Mouse (Mus musculus) NIH3T3 (cell line): ENCODE results near the gene Spry1.
A peak's percentile ranks its signal among the peaks of the same experiment; 100 is the strongest.
"Not testable (repeated sequence)": the region's sequence is repeated elsewhere in the genome, so short reads cannot be mapped to it uniquely, and the experiment has no call there.

Experiments
- DNase-seq: peaks from one replicate; pipeline ENCODE4 v3.0.0-alpha.2; 2012; ENCODE audit warnings: low read depth

The Spry1 gene

DNA sequence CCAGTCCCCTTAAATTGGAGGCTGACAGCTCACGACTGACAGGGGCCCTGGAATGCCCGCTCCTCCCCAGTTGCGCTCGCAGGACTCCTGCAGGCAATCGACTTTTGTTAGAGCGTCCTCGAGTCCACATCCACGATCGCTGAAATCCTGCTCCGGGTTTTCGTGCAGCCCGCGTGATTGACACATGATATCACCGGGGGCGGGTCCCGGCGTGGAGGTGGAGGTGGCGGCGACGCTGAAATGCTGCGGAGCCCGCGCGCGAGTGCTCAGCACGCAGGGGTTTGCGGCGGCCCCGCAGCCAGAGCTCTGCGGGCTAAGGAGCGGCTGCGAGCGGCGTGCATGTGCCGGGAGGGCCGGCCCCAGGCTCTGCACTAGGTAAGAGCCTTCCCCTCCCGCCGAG is at the start of gene Spry1:
TSS of gene Spry1 (plus strand) at position 258 of the 400 bp plus-strand sequence.
- DNase-seq, result peak; percentile 94

DNA sequence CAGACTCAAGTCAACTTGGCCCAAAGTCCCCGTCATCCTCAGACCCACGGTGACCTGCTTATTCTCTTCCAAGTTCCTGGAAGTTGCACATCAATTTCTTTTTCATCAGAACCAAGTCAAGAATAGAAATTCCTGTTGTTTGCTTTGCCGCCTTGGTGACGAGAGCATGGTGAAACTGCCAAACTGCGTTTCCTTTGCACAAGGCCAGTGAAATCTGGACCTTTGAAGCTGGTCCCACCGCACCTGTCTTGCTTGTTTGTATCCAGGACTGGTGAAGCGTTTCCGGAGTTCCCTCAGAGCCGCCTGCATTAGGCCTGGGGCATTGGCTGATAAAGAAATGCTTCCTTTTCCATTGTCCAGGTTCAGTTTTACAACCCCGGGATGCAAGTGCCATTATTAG is 44.0 kb upstream of the Spry1 start:
- DNase-seq, result no peak

DNA sequence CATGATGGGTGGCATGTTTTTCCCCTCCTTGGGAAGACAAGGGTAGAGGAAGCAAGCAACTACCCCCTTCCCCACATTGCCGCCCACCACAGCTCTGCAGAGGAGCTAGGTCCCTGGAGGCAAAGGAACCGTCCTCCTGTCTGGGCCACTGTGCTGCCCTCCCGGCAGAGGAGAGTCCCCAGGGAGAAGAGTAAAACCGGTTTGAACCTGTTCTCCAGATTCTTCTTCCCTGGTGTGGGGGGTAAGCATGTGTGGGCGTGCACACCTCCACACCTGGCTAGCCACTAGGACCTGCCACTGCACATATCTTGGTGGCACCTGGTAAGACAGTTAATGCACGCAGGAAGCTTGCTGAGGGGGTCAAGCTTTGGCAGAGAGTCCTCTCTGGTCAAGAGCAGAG is 43.2 kb upstream of the Spry1 start:
- DNase-seq, result no peak

DNA sequence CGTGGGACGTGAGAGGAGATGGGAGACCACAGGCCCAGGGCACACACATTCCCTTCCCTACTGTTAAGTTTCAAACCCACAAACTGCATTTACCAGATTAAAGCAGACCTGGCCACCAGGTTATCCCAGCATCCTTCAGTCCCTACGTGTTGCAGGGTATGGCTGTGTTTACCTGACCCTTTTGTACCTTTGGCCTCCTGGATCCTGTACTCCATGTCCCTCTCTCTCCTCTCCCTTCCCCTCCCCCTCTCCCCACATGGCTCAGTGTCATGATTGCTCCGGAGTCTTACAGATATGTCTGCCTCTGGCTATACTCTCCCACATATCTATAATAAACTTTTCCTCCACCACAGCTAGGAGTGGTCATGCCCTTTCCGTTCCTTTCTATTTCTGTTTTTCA is 42.5 kb upstream of the Spry1 start:
- DNase-seq, result no peak

DNA sequence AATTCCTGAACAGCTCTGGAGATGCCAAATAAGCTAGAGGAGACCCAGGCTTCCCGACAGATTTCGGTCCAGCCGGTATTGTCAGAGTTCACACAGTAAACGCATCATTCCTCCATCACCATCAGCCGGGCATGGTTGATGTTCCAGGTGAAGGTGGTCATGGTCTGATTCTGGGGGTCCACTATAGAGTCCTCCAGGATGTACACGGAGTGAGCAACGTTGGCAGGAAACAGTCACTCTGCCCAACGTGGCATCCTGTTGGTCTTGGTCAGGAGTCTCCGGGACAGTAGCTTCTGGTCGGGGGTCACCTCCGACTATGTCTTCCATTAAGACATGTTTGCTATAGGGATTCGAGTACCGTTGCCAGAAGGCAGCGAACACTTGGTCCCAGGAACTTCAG is 40.1 kb upstream of the Spry1 start:
- not testable (repeated sequence) for DNase-seq

DNA sequence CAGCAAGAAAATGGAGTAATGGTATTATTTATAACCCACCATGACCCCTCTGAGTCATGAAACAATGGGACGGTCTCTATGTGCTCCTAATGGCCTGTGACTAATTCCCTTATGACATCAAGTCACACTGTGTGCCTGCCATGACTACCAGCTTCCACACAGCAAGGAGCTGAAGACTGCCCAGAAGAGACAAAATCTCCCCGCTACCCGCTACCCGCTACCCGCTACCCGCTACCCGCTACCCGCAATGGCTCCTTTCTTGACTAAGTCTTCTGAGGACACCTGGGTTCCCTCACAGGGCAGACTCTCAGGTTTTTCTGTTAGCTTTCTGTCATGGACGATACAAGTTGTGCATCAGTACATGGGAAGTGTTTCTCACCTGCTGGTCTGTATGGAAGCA is 37.4 kb upstream of the Spry1 start:
- DNase-seq, result no peak

DNA sequence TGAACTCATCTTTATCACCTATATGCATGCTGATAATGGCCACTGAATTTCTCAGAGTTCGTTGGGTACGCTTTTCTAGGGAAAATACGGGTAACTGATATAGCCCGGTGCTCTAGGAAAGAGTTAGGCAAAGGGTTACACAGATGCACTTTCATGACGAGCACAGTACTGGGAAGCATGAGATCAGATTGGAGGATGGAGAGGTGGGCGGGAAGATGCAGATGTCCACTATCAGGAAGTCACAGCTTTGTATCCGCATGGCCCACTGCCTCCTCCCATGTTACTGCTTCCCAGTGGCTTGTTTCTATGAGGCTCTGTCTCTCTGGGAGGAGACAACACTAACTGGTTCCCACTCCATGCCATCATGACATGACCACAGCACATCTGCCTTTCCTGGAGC is 36.9 kb upstream of the Spry1 start:
- DNase-seq, result no peak

DNA sequence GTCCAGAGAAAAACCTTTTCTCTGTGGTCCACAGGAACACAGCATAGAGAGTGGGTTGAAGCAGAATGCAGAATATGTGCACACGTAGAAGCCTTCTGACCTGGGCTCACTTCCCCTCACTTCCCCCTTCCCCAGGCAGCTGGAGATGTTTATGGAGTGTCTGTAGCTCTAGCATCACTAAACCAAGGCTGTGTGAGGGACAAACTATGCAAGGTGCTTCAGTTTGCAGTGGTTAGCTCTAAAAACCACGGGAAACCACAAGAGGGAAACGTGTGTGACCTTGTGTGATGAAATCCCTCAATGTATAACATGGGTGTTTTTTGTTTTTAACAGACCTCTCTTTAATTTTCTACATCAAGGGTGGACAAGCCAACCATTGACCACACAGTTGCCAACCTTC is 36.2 kb upstream of the Spry1 start:
- DNase-seq, result no peak

DNA sequence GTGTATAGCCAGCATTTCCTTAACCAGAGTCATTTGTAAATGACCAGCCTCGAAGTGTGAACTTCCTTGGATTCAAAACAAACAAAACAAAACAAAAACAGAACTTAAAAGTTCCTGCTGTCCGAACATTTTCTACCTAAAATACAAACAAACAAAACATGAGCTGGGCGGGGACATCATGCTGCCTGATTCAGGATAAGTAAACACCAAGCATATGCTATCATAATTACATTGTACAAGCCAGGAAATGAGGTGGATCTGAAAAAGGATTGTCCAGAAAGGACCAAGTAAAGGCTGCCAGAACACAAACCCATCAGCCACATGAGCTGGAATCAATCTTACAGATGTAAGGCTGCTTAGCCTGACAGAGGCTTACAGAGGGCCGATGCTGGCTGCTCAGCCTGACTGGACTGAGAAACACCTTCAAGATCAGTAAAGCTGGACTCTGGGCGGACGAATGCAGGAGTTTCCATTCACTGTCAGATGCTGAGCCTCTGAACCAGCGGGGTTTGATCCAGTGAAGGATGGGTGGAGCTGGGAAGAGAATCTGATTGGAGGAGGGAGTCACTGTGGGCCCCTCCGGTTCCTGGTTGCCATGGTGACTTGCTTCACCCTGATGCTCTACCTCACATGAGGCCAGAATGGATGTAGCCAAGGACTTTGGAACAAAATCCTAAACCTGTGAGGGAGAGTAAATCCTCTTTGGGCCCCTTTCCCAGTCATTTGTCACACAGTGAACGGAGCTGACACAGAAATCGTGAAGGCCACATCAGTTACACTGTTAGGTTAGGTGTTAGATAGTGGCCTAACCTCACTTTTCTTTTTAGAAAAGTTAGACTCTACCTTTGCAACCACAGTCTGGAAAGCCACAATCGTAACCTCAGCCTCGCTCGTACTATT is 34.5 kb upstream of the Spry1 start:
- no peak for DNase-seq

DNA sequence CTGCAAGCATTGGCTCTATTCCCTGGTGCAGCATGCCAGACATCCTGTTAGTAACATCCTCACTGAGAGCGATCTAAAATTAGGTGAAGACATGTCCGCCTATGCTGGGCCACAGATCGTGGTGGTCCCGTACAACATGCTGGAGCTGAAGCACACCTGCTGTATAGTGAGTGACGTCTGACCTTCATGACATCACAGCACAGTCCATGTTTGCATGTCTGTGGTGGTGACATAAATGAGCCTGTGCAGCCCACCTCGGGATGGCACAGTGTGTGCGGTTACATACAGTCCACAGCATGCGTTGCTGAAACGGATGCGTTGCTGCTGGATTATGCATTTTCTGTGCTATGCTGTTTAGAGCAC is 33.9 kb upstream of the Spry1 start:
- no peak for DNase-seq

DNA sequence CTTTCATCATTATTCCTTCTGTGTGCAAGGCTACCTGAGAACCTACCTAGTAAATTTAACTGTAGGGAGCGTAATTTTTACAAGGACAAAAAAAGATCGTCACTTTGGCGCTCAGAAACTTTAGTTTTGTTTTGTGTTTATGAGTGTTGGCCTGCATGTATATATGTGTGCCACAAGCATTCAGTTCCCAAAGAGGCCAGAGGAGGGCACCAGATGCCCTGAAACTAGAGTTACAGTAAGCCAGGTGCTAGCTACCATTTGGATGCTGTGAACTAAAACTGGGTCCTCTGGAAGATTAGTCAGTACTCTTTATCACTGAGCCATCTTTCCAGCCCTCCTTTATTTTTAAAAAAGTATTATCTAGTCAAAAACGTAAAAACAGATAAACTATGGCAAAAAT is 30.8 kb upstream of the Spry1 start:
- DNase-seq, result peak; percentile 33

DNA sequence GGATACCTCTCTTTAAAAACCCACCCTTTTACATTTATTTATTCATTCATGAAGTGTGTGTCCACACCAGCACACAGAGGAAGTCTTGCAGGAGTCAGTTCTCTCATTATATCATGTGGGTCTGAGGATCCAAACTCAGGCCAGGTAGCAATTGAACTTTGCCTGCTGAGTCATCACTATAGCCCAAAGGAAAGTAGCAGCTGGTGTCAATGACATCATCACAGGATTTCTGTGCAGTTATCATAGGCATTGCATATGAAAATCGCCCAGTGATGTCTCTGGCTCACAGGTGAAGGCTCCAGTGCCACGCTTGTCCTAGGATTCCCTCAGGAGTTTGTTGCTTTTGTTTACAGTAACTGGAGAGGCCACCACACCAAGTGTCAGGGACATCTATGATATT is 29.1 kb upstream of the Spry1 start:
- DNase-seq, result no peak

DNA sequence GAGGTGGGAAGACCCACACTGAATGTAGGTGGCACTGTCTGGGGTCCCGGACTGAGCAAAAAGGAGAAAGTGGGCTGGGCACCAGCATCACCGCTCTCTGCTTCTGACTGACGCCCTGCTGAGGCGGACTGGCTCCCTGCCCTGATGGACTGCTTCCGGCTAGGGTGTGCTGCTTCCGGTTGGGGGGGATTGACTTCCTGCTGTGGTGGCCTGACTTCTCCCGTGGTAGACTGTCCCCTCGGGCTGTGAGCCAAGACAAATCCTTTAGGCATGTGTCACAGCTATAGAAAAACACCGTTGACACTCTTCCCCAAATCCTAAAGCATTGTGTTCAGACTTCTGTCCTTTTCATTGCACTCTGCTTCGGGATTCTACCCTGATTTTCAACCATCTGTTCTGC is 26.0 kb upstream of the Spry1 start:
- no peak for DNase-seq

DNA sequence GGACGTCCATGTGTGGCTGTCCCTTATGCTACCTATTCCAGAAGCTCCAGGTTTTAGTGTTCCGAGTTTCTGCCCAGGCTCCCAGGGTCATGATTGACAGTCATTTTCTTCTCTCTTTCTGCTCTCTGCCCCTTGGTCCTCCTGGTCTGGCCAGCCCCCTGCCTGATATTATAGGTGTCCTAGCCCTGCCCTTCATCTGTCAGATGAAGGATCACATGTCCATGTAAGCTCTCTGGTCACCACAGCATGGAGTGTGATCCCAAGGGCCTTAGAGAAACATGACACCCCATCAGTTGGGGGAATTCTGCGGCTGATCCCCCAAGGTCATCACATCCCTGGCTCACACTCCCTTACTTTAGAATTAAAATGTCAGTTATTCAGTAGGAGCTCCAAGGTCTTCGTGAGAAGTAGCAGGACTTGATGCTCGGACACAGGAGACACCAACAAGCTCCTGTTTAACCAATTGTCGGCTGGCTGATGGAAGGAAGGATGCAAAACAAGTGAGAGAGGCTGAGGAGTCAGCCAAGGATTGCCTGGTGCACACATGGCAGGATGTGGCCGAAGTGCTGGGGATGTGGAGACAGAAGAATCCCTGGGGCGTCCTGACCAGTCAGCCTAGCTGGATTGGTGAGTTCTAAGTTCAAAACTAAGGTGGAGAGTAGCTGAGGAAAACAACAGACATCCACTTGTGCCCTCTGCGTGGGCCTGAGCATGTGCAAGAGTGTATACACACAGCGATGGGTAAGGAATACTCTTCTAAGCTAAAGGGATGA is 24.7 kb upstream of the Spry1 start:
- no peak for DNase-seq

DNA sequence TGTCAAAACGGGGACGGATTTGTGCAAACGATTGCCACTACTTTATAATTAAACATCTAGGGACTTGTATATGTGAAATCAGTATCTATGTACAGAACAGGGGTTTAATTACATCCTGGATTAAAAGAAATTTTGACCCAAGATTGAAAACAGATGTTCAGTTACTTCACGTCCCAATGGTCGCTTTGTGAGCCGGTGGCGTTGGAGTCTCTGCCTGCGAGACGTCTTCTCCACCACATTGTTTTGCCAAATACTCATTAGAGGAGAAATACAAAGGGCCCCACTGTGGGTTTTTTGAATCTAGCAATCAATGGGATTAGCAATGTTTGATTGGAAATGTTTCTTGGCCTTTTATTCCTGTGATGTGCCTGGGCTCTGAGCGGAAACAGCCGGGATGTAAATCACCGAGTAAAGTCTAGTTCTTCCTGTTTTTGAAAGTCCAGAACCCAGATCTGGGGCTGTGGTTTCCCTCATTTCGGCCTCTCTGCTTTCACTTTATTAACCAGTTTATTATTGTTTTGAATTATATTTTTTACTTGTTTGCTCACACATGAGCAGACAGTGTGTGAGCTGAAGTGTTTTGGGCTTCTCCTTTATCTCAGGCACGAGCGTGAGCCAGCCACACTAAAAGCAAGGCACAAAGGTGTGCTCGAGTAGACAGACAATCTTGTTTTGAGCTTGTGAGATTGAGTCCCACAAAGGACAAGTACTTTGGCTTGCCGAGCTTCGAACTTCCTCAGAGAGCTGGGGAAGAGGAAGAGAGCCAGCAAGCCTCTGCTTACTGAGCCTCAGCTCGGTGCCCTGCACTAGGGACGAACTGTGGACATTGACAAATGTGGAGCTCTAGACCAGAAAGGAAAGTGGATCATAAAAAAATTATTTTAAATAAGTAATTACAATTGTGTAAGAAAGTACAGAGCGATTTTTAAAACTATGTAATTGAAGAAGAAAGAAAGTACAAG is 22.9 kb upstream of the Spry1 start:
- no peak for DNase-seq

DNA sequence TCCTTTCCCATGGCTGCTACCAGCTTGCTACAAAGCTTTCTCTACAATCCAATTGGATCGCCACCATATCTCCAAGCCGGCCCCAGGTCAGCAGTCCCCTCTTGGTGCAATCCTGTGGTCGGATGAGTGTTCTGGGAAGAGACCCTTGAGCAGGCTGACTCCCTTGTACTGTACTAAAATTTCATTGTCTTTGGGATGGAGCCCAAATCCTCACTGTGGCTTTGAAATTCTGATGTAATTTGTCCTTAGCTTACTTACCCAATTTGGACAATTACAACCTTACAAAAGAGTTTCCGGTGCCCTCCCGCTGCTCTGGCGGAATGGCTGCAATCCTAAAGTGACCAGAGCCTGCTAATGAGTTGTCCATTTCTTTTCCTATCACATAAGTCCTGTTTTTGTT is 7.5 kb upstream of the Spry1 start:
- no peak for DNase-seq

DNA sequence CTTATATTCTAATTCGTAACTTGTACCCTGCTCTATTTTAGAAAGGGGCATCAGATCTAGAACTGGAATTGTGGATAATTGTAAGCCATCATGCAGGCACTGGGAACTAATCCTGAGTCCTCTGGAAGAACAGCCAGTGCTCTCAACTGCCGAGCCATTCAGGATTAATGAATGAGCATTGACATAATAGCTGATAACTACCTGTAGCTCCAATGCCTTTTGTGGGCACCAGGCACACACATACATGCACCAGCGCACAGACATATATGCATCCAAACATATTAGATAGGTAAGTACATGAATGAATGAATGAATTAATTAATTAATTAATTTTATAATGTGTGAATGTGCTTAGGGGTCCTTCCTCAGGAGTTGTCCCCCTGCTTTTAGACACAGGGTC is 7.0 kb upstream of the Spry1 start:
- no peak for DNase-seq

DNA sequence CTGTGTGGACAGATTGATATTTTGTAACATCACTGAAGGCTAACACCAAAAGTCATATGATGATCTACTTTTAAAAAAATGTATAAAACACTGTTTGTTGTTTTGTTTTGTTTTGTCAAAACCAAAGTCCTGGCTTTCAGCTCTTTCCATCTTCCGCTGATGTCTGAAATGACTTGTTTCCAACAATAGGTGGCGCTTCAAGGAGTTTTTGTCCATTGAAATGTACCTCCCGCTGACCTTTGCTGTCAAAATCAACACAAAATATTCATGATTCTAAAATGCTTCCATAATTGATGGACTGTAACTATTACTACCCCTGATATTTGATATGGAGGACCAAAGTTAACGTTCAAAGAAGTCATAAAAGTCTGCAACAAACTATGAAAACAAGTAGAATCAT is 5.1 kb upstream of the Spry1 start:
- peak; percentile 51 for DNase-seq

DNA sequence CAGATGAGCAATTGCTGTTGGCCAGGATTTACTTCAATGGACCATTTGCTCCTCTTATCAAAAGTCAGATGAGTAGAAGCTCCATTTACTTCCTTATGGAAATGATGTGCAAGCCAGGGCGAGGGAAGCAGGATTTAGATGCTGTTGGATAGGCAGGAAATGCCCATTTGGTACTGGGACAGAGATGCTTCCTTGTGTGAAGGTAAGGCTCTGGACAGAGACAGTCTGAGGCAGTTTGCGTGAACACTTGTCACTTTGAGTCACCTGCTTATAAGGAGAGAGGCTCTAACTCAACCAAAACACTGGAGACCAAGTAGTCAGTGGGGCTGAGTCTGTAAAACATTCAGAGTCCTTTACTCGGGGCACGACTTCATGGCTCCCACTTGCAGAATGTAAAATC is 2.8 kb upstream of the Spry1 start:
- DNase-seq, result no peak

DNA sequence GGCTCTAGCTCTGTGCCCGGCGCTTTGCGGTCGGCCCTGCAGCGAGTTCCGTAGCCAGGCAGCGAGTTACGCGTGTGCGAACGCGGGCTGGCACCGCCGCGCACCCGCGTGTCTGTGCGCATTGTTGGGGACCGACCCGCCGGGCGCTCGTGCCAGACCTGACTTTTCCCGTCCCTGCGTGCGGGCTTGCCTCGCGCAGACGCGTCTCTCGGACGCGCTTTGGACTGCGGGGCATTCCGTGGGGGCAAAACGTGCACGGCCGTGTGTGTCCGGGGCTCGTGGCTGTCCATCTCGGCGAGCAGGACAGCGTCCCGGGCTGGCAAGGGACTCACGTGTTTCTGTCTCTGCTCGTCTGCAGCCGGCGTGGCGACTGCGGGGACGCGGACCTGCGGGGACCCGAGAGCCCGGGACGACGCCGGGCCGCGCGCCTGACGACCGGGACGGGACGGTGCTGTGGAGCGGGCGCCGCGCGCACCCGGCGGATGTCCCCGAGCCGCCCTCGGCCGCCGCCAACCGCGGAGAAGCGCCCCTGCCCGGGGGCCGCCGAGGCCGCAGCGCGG is 495 bp downstream of the Spry1 start:
- DNase-seq, result peak; percentile 60

DNA sequence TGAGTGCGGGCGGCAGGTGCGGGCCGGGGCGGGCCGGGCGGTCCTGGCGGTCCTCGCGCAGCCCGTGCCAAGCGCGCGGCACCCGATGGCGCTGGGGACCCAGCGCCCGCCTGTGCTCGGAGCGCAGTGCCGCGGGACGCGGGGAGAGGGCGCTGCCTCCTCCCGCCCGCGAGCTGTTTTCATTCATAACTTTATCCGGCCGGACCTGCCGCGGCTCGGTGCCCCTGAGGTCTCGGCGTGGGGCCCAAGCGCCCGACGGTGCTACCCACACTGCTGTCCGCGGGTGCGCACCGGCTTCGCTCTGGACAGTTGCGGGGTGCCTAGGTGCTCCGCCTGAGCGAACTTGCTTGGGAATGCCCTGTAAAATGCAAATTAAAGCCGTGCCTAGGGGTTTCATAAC is 1.1 kb downstream of the Spry1 start:
- DNase-seq, result peak; percentile 84
